Mouse (Mus musculus) adrenal gland, adult 8-10 months (tissue): ENCODE data around the gene Nufip1. TPM values are rescaled to one million over a fixed set of nuclear protein-coding genes. Genes with fewer than 3 reads are reported as not detected.
A peak's percentile ranks its signal among the peaks of the same experiment; 100 is the strongest.

Source experiments
- DNase-seq: peaks from one replicate; pipeline ENCODE4 v3.0.0; 2022
- total RNA-seq, 4 experiments: library from RNA; stranded (reverse); gene quantifications; 2 replicates each; pipeline ENCODE4 v1.2.4; 2022

Nufip1 gene
- total RNA-seq, result 1 to 10 TPM; 7.5 to 8.4 (median 8.0) TPM

DNA sequence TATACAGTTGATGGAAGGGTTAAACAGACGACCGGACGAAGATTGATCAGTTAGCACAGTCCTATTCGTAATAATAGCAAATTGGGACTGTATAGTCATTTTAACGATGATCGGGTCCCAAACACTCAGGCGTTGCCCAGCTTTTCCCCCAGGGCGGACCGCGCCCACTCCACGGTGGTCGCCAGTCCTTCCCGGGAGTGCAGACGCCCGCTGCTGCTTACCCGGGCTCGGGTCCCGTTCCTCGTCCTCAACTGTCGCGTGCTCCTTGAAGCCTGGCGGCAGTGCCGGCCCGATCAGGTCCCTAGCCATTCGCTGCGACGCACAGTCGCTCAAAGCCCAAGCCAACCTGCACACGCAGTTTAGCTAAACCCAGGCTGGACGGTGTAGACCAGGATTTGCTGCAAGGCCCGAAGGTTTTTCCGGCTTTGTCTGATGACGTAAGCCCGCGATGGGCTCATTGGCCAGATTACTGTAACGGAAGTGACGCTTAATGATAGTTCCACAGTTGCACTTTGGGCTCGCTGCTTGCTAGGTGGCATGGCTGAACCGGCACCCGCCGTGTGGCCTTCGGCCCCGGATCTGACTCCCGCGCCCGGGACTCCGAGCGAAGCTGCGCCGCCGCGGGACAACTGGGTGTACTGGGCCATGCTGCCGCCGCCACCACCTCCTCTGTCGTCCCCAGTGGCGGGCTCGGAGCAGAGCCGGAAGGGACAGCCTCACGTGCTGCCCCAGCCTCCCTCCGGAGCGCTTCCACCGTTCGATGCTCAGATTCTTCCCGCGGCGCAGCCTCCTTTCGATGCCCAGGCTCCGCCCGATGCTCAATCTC is at the start of gene Nufip1, which contains the start of gene Gpalpp1:
Gene Nufip1 (plus strand): TSS at position 496 of the 826 bp plus-strand sequence.
Gene Gpalpp1 (minus strand): TSS at position 365 of the 826 bp plus-strand sequence.
- DNase-seq, result peak; percentile 89

DNA sequence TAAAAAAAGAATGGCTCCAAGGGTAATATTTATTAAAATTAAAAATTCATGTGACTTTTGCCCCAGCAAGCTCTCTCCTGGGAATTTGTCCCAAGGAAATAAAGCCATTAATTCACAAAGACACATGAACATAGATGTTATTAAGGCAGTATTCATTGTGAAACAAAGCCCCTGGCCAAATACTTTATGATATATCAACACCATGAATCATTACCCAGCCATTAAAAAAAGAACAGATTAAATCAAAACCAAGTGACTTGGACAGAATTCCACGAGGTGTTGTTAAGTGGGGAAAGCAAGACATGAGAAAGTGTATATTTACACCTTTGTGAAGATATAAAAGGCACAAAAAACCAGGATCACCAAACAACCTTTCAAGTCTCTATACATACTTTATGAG is 43.5 kb upstream of the Nufip1 start:
- DNase-seq, result no peak

DNA sequence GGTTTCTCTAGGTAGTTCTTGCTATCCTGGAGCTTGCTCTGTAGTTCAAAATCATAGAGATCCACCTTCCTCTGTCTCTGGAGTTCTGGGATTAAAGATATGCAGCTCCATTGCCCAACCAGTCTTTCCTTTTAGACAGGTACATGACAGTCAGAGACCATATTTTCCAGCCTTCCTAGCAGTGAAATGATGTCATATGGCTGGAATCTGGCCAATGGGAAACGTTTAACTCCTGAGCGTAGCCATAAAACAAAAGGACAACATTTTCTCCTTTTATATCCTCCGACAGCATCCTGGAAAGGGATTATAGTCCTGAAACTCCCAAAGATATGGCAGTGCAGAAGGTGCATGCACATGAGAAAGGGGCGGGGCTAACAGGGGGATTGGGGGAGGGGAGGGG is 42.4 kb upstream of the Nufip1 start:
- no peak for DNase-seq

DNA sequence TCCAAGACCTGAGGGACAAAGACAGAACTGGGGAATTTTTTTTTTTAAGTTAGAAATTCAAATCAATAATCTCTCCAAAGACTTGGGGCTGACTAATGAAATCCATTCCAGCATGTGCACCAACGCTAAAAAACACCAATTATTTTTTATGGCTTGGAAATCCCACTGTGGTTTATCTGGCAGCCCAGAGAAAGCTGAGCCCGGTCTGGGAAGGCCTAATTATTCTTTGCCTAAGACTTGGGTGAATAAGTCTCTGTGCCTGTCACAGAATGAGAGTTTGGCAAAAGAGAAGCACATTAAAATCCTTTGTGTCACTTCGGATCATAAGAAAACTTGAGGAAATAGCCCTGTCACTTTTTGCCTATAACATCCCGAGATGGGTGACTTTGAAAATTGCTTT is 41.4 kb upstream of the Nufip1 start:
- no peak for DNase-seq

DNA sequence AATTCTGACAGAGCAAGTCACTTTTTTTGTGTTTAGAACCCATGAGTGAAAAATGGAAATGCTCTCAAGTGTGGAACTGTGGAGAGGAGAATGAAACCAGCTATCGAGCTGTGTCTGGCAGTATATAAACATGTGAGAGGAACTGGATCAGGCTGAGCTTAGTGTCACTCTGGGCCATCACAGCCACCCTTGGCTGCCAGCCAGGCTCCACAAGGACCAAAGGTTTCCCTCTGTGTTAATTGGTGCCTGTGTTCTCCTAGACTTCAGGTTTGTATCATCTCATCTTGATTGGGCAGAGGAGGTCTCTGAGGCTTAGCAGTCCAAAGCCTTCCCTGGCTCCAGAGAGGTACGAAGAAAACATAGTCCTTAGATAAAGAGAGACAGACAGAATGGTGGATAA is 38.1 kb upstream of the Nufip1 start:
- peak; percentile 10 for DNase-seq

DNA sequence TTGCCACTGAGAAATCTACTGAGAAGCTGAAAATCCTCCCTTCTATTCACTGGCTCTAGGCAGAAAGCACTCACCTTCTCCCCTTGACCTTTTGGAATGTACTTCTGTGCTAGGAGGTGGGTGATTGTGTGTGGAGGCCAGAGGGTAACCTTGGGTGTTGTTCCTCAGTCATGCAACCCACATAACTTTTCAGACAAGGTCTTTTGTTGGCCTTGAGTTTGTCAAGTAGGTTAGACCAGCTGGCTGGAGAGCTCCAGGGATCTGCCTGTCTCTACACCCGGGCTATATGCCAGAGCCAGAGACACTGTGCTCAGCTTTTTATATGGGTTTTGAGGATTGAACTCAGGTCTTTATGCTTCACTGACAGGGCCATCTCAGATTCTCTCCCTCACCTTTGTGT is 36.5 kb upstream of the Nufip1 start:
- peak; percentile 39 for DNase-seq

DNA sequence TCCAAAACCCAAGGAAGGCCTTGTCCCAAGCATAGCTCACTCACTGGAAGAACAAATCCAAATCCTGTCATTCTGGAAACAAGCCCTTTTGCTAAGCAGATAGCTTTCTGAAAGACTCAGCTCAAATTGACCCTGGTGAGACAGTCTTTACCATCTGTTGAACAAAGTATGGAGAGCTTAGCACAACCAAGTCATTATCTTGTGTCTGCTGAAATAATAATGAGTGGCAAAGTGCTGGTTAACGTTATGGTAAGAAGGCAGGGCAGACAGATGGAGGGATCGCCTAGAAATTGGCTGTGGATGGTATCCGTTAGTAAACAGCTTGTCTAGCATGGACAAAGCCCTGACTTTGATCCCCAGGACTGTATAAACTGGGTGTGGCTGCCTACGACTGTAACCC is 35.0 kb upstream of the Nufip1 start:
- no peak for DNase-seq

DNA sequence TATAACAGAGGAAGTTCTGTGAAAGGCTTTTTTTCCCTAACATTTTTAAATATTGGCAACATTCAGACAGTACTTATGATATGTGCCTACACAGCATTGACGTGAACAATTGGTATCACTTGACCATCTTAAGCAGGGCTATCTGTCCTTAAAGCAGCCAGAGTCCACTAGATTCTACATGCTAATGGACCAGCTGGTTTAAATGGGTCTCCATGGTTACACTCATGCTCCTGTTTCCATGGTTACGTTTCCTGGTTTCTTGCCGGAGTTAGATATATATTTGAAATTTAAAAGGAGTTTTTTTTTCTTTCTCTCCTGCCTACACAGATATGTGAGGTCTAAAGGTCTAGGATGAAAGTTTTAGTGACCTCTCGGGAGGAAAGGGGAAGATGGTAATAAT is 34.1 kb upstream of the Nufip1 start:
- DNase-seq, result no peak

DNA sequence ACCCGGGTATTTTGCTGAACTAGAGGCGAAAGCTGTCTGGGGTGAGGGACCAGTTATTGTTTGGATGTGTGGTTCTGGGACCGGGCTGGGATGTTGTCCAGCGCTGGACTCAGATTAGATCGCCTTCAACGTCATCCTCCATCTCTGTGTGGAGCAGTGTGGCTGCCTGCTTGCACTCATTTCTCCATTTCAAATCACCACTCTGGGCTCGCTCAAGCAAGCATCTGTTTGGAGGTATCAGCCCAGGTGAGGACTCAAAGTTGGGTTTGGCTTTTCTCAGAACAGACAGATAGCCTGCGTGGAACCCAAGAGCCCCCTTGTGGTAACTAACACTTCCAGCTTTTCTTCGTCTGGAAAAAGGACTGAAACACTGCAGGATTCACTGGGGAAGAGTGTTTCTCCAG is 33.6 kb upstream of the Nufip1 start:
- DNase-seq, result no peak

DNA sequence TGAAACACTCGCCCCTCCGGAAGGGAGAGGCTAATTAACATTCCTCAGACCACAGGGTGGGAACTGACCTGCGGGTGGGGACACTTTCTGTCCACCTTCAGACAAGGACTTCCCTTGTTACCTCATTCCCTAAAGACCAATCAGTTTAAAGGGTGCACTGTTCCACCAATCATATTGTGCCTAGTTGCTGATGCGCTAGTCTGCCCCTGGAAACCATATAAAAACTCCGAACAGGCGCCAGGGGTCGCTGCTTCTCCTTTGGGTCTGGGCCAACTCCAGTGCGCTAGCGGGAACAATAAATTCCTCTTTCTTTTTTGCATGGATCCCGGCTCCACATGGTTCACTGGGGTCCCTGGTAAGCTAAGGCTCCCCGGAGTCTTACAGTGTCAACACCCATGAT is 29.2 kb upstream of the Nufip1 start:
- DNase-seq, result no peak

DNA sequence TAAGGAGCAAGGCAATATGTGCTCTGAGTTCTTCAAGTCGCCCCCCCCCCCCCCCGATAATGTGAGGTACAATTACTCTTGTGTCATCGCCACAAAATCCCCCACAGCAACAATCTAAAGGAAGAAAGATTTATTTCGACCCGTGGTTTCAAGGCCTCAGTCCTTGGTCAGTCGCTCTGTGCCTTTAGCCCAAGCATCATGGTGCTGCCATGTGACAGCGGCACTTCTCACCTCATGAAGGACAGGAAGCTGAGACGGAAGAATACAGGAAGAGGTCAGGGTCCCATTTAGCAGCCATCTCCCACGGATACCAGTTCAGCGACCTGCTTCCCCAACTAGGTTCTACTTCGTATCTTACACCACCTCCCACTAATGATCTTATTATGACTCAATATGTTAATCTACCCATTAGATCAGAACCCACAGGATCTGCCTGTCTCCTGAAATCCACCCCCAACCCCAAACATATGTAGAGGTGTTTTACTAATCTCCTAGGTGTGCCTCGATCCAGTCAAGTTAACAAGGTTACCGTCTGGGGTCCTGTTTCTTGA is 28.5 kb upstream of the Nufip1 start:
- no peak for DNase-seq

DNA sequence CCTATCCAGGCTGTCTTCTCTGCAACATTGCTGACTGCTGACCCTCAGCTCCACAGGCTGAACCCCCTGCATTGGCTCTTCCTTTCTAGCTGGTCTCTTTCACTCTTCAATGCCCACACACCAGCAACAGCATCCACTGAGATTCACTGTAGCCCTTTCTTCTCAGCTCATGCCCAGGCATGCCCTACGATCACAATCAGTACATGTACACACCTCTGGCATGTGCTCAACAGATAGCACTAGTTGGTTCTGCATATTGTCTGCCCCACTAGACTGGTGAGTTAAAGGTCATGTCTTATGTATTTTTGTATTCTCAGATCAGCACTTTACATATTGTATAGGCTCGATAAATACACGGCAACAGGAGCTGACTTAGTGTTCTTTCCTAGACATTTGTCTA is 26.5 kb upstream of the Nufip1 start:
- DNase-seq, result no peak

DNA sequence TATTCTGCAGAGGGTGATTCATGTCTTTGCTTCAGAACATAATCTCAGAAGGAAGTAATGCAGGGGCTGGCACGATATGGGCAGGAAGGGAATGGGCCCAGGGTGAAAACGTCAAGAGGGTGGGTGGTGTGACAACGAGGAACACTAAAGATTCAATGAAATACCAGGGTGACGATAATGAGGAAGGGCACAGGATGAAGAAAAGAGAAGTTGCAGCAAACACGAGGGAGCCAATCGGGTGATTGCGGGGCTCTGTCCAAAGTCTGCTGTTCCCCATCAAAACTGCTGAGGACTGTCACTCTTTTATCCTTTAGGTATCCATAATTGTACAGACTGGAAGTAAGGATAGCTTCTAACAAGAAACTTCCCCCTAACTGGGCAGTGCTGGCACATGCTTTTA is 13.4 kb upstream of the Nufip1 start:
- no peak for DNase-seq

DNA sequence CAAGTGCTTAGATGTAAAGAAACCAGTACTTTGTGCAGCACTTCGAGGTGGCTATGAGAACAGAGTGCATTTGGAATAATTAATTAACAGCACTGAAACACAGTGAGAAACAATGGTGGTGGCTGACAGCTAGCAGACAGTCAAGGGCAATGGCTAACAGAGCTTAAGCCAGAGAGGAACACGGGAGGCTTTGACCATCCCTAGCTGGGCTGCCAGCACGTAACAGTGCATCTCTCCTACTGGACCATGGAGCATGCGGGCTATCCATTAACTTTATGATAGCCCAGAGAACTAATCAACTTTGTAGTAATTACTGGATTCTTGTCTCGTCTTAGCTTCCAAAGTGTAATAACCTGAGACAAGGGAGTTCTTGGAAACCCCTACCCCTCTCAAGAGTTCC is 12.9 kb upstream of the Nufip1 start:
- DNase-seq, result no peak

DNA sequence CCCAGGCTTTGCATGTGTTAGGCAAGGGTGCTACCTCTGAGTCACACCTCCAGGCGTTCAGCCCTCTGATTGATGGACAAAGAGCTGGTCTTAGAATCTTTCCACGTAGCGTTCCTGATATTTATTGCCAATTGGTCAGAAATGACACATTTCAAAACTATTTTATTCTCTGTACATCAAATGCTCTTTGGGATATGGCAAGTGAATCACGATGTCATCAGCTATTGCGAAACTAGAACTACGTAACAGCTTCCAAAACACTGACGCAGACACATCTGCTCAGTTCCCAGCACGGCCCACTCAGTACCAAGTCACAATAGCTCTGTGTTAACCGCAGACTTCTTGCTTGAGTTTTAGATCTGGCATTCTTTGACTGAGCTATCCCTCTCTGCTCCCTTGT is 11.1 kb upstream of the Nufip1 start:
- no peak for DNase-seq

DNA sequence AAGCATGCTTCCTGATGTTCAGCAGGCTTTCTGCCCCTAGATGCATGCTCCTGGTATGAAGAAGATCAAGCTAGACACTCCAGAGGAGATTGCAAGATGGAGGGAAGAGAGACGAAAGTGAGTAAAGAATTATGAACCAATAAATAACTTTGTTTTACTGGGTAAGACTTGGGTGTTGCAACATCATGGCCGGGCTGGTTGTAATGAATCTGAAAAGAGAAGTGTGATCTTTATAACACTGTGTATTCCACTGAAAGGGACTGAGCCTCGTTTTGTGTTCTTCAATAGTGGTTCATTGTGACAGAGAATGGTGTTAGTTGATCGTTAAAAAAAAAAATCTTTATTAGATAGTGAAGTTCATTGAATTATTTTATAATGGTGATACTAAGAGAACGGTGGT is 5.1 kb downstream of the Nufip1 start:
- DNase-seq, result no peak

DNA sequence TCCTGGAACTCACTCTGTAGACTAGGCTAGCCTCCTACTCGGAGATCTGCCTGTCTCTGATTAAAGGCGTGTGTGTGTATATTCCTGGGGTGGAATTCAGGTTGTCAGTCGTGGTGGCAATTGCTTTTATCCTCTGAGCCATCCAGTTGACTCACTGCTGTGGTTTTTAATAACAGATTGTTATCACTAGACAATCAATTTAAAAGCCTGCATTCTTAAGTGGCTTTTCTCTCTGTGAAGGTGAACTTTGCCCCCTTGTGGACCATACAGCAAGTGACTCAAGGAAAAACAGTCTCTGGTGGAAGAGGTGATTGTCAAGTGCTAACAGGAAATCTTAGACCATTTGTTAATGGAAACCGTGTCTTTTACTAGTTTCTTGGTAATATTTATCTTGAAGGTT is 8.3 kb downstream of the Nufip1 start:
- DNase-seq, result no peak

DNA sequence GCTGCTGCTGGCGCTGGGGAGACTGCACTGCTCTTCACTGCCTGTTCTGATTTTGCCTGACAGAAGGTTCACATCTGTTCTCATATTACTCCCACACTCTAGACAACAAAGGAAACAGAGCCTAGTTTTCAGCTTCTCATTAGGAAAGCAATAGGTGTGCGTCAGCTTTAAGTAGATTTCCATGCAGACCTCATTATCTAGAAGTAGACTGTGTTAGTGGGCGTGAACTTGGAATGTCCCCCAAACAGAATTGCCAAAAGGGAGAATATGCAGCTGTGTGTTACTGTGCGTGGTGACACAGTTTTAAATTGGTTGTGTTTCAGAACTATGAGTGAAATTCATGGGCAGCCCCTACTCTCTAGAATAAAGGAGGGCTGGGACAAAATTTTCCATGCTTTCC is 9.8 kb downstream of the Nufip1 start:
- no peak for DNase-seq

DNA sequence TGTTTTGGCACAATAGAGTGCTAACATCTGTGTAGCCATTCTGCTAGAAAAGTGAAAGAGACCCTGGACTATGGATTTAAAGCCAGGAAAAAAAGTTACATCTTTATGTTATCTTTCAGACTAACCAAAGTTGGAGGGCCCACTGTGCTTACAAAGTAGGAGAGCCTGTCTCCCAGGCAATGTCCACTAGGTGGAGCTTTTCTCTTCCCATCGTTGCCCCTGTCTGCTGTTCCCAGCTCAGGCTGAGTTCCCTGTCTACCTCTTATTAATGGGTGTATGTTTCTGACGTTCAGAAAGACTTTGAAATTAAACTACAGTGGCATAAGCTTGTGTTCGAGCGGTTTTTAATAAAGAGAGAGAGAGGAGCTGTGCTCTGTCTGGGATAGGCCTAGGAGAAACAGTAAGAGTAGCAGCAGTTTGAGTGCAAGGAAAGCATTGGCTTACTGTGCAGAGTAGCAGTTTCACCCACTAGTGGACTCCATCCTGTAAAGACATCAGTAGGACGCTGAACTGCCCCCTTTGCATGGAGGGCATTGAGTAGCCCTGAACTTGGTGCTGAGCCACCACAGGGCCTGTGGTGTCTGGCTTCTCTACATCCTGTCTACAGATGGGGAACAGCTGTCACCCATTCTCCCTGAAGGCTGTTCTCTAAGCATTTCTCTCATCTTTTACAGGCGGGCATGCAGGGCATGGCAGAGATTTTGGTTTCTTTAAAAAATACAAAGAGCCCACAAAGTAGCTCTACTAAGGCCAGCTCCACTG is 11.4 kb downstream of the Nufip1 start:
- DNase-seq, result peak; percentile 15

DNA sequence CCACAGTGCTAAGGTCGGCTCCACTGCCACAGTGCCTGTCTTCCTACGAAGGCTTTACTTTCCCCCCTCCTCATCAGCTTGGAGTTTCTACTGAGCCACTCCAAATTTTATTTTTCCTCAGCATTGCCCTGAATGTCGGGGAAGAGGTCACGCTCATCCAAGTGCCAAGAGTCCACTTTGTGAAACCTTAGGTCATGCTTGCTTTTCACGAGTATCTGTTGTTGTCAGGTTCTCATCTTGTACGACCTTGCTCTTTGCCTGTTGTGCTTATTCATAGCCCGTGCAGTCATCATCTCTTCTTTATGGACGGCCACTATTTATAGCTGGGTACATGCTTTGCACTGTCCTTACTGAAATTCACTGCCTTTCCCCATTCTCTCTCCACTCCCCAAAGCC is 12.0 kb downstream of the Nufip1 start:
- no peak for DNase-seq

DNA sequence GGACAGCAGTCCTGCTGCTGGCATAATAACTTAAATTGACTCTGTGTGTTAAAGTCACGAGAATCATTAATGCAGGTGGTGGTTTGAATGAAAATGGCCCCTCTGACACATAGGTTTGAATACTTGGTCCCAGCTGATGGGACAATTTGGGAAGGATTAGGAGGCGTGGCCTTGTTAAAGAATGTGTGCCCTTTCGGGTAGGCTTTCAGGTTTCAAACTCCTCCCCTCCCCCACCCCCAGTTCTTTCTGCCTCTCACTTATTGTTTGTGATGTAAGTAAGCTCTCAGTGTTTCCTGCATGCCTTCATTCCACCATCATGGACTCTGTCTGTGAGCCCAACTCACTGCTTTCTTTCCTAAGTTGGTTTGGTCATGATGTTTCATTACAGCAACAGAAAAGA is 16.6 kb downstream of the Nufip1 start:
- DNase-seq, result no peak

DNA sequence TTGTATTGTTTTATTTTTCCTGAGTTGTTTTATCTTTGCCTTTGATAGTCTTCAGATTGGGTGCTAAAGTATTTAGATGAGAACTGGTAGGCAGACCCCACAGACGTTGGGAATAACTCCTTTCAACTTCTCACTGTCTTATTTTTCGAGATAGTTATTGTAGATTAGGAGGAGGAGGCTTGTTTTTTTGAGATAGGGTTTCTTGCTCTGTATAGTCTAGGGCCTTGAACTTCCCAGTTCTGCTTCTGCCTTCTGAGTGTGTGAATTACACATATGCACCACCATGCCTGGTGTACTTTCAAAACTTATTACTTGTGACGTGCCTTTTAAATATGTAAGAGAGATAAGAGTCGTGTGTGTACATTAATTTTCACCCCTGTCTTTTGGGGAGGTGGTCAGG is 17.5 kb downstream of the Nufip1 start:
- DNase-seq, result no peak

DNA sequence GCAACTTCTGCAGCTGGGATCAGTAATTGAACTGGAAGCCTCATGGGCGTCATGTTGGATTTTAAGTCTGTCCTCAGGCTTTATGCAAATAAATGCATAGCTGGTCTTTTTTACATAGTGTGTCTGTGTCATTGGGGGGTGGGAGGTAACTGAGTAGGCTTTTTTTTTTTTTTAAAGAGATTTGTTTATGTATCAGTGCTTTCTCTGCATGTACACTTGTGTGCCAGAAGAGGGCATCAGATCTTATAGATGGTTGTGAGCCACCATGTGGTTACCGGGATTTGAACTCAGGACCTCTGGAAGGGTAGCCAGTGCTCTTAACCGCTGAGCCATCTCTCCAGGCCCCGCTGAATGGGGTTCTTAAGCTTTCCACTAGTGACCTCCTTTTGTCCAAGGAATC is 24.3 kb downstream of the Nufip1 start:
- no peak for DNase-seq

DNA sequence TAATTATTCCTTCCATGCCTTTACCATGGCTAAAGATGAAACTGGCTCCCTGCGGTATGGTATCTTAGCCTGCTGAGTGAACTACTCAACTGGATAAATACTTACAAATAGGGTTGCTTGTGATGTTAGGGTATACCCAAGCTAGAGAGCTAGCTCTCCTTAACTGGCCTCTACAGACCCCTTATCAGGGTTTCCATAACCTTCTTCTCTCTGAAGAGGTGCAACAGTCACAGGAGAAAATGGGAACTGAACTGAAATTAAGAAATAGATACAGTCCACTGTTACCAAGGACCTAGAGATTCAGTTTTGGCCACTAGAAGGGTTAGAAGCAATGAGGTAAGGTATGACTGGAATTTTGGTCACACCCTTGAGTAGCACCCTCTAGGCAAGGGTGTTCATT is 34.6 kb downstream of the Nufip1 start:
- DNase-seq, result no peak
